Mouse (Mus musculus) midbrain, postnatal 0 days (tissue): ENCODE measurements around the gene Ifne. TPM values are rescaled to one million over a fixed set of nuclear protein-coding genes. Genes with fewer than 3 reads are reported as not detected.

ENCODE experiments used
- ATAC-seq: fragments of 200-750 bp; cut with Nextera tagmentation; 2 replicates; pipeline ENCODE4 v1.8.0; 2017; ENCODE audit warnings: moderate number of reproducible peaks, mild to moderate bottlenecking, moderate TSS enrichment, moderate library complexity; ENCODE audit not compliant: low FRiP score
- DNase-seq: peaks from one replicate; pipeline ENCODE4 v3.0.0-alpha.2; 2015; ENCODE audit warnings: low spot score
- H3K27ac ChIP-seq: fragments of 300-500 bp; sonication (generic); 2 replicates; pipeline ENCODE4 v1.5.1; 2014; ENCODE audit warnings: low read depth, mild to moderate bottlenecking, low read length, mixed read lengths
- H3K27me3 ChIP-seq: fragments of 300-500 bp; sonication (generic); 2 replicates; pipeline ENCODE4 v1.6.1; 2014; ENCODE audit warnings: low read length, control low read depth, mixed read lengths; ENCODE audit not compliant: insufficient read depth
- H3K36me3 ChIP-seq: fragments of 300-500 bp; sonication (generic); 2 replicates; pipeline ENCODE4 v1.6.1; 2014; ENCODE audit warnings: low read length, control low read depth, mixed read lengths; ENCODE audit not compliant: insufficient read depth
- H3K4me1 ChIP-seq: fragments of 300-500 bp; sonication (generic); 2 replicates; pipeline ENCODE4 v1.6.1; 2014; ENCODE audit warnings: mild to moderate bottlenecking, control low read depth, antibody characterized with exemption, low read length, mixed read lengths; ENCODE audit not compliant: insufficient read depth
- H3K4me2 ChIP-seq: fragments of 300-500 bp; sonication (generic); 2 replicates; pipeline ENCODE4 v1.6.1; 2014; ENCODE audit warnings: low read depth, mild to moderate bottlenecking, low read length, mixed read lengths; ENCODE audit not compliant: poor library complexity, severe bottlenecking
- H3K4me3 ChIP-seq: fragments of 300-500 bp; sonication (generic); 2 replicates; pipeline ENCODE4 v1.5.1; 2014; ENCODE audit warnings: low read depth, mild to moderate bottlenecking, low read length, moderate library complexity
- H3K9ac ChIP-seq: fragments of 300-500 bp; sonication (generic); replicated peaks from 2 replicates; pipeline ENCODE4 v1.6.1; 2014; ENCODE audit warnings: mild to moderate bottlenecking, low read length, moderate library complexity, mixed read lengths; ENCODE audit not compliant: poor library complexity, severe bottlenecking
- H3K9me3 ChIP-seq: fragments of 300-500 bp; sonication (generic); 2 replicates; pipeline ENCODE4 v1.6.1; 2016; ENCODE audit warnings: low read length, control low read depth
- CTCF ChIP-seq: IDR thresholded peaks from 2 replicates; pipeline ENCODE4 v1.5.1; 2016; ENCODE audit warnings: antibody characterized with exemption, mild to moderate bottlenecking
- WGBS: fragments of 180-500 bp; shearing (Covaris S2); extraction: QIAGEN DNeasy Blood & Tissue Kit; methylation state at CpG from one replicate; pipeline ENCODE4 v1.1.7; 2014; 5-methylcytosine and 5-hydroxymethylcytosine counted together
- polyA plus RNA-seq: library from polyadenylated mRNA; unstranded; fragments of >200 nt; fragmentation: Nextera tagmentation; extraction: Ambion mirVana; gene quantifications from 2 replicates; pipeline ENCODE4 v1.2.1, GENCODE M21; 2015
- total RNA-seq: library from RNA; depleted of rRNA; stranded (reverse); fragments of >200 nt; gene quantifications from 2 replicates; pipeline ENCODE4 v1.2.3, GENCODE M21; 2014; rRNA removed

Gene Ifne
- total RNA-seq (not detected in 2 replicates), polyA plus RNA-seq (not detected in 2 replicates)

DNA sequence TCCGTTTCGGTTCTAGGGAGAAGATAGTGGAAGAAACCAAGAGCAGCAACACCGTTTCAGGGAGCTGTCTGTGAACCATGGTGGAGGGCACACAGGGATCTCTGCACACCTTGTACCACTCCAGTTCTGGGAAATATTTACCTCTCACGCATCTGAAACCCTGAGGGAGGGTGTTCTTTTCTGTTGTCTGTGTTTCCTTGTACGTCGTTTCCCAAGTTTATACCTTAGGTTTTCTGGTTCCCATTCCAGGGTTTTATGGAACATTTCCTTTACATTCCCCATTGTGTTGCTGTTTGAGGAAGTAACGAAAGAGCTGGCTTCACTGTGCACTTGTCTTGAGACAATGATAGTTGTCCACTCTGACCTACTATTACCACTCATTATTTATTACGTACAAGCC is at the start of gene Ifne:
Gene Ifne (minus strand): TSS at position 101 of the 400 bp plus-strand sequence.
- Histone ChIP-seq H3K36me3 (no peaks in the 10 kb centered on the region), H3K9ac (no peak within 1 kb of the TSS), H3K4me3 (no peak within 1 kb of the TSS), H3K27ac (no peak within 1 kb of the TSS), H3K4me2 (no peak within 1 kb of the TSS), H3K4me1 (no peaks in the 10 kb centered on the region), H3K27me3 (no peaks in the 10 kb centered on the region), H3K9me3 (no peaks in the 10 kb centered on the region)
- whole genome bisulfite sequencing, result 89% methylated on average over 8 of the region's 8 CpGs
- ATAC-seq (no peak), DNase-seq (no peak)
- no peak for TF ChIP-seq CTCF

DNA sequence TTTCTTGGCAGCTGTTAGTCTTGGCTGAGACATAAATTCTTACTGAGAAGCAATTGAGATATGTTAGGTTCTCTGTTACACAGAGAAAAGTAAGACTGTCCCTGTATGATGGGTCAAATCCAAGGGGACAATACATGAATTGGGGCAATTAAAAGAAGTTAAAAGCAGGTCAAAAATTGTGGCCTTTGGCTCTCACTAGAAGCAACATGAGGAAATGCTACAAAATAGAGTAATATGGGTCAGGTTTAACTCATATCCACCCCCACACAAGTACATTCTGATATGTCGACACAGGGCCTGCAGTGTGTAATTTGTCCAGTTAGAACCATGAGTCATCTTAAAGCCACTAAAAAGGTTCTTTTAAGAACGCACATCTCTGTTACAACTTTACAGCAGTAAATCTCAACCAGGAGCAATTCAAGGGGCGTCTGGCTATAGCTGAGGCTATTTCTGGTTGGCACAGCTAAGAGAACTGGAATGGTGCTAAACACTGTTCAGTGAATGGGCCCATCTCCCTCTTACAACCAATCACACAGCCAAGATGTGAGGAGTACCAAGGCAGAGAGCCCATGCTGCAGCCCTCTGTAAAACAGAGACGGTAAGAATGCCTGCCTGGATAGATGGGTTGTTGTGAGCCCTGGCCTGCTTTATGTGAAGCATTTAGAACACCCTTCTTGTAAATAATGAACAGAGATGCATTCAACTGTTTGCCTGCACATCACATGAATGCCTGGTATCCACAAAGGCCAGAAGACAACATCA is 48.5 kb upstream of the Ifne start:
- Histone ChIP-seq H3K4me1 (no peaks in the 10 kb centered on the region), H3K4me3 (no peak overlapping the region), H3K9me3 (no peaks in the 10 kb centered on the region), H3K9ac (no peak overlapping the region), H3K27ac (no peak overlapping the region), H3K27me3 (no peaks in the 10 kb centered on the region), H3K4me2 (no peak overlapping the region), H3K36me3 (no peaks in the 10 kb centered on the region)
- DNase-seq (no peak), ATAC-seq (no peak)
- 90% methylated on average over 4 of the region's 4 CpGs for WGBS
- TF ChIP-seq CTCF, result no peak

DNA sequence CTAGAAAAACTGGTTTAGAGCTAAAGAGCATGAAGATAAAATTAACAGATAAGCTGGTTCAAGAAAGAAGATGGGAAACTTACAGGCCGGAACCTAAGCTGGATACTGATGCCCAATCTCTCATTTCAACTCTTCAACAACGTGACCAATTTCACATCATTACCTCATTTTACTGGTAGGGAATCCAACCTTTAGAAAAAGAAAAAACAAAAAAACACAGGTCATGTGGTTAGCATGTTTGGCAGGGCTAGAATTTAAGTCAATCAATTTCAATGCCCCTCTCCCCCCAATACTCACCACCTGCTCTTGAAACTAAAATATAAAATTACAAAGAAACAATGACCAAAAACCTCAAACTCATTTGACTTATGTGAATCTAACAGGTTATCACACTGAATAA is 47.8 kb upstream of the Ifne start:
- Histone ChIP-seq H3K4me2 (no peak overlapping the region), H3K4me1 (no peaks in the 10 kb centered on the region), H3K9ac (no peak overlapping the region), H3K9me3 (no peaks in the 10 kb centered on the region), H3K4me3 (no peak overlapping the region), H3K27ac (no peak overlapping the region), H3K27me3 (no peaks in the 10 kb centered on the region), H3K36me3 (no peaks in the 10 kb centered on the region)
- DNase-seq (no peak), ATAC-seq (no peak)
- WGBS, result 90% methylated on average over 2 of the region's 2 CpGs
- TF ChIP-seq CTCF, result no peak

DNA sequence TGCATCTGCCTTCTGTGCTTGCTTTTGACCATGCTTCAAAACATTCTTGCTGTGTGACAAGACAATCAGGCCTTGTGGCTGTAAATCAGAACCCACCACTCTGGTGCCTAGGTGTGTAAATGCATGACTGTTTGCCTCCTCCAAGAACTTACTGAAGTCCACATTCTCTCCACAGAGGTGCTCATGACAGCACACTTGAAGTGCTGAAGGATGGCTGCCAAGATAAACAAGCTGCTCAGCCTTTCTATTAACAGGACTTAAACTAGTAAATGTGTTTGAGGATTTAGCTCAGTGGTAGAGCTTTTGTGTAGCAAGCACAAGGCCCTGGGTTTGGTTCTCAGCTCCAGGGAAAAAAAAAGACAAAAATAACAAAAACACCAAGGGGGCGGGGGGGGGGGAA is 46.6 kb upstream of the Ifne start:
- no peak for ATAC-seq
- no peak for DNase-seq
- H3K36me3 ChIP-seq, result no peaks in the 10 kb centered on the region
- TF ChIP-seq CTCF, result no peak
- H3K4me2 ChIP-seq, result no peak overlapping the region
- 87% methylated on average over 1 of the region's 1 CpGs for WGBS
- H3K27ac ChIP-seq, result no peak overlapping the region
- no peaks in the 10 kb centered on the region for H3K4me1 ChIP-seq
- H3K9ac ChIP-seq, result no peak overlapping the region
- H3K9me3 ChIP-seq, result no peaks in the 10 kb centered on the region
- no peaks in the 10 kb centered on the region for H3K27me3 ChIP-seq
- H3K4me3 ChIP-seq, result no peak overlapping the region

DNA sequence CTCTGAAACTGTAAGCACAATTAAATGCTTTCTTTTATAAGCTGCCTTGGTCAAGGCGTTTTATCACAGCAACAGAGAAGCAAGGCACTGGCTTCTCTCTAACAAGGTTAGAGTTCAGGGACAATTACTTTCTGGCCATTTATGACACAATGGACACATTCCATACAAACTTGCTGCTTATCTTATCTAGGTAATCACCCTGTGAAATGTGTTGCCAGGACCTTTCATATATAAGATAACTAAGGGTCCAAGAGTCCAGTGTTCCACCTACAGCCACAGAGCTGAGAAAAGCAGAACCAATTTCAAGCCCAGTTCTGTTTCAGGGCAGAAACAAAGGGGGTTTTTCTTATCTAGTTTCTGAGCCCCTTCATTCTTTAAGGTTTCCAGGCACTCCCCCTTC is 46.1 kb upstream of the Ifne start:
- Histone ChIP-seq H3K27me3 (no peaks in the 10 kb centered on the region), H3K36me3 (no peaks in the 10 kb centered on the region), H3K4me3 (no peak overlapping the region), H3K4me2 (no peak overlapping the region), H3K9me3 (no peaks in the 10 kb centered on the region), H3K9ac (no peak overlapping the region), H3K4me1 (no peaks in the 10 kb centered on the region), H3K27ac (no peak overlapping the region)
- TF ChIP-seq CTCF, result no peak
- 100% methylated on average over 1 of the region's 1 CpGs for WGBS
- no peak for ATAC-seq
- no peak for DNase-seq

DNA sequence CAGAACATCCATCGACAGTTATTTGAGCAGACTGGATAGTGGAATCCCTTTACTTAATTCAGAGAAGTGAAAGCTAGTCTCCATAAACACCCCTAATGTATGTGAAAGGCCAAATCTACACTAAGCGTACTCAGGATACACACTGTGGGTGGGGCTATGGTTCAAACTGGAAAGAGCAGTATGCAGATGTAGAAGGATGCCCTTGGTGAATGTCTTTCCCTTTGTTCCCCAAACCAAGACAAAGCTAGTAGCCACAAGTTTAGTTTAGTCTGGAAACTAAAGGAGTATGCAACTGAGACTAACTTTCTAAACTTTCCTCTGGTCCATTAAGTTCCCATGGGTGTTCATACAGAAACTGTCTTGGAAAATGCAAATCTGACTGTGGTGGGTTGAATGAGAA is 45.5 kb upstream of the Ifne start:
- no peaks in the 10 kb centered on the region for H3K27me3 ChIP-seq
- H3K9me3 ChIP-seq, result no peaks in the 10 kb centered on the region
- ATAC-seq (no peak), DNase-seq (no peak)
- no peaks in the 10 kb centered on the region for H3K4me1 ChIP-seq
- no peaks in the 10 kb centered on the region for H3K36me3 ChIP-seq
- no peak overlapping the region for H3K4me3 ChIP-seq
- no peak for TF ChIP-seq CTCF
- WGBS, result 96% methylated on average over 2 of the region's 2 CpGs
- no peak overlapping the region for H3K27ac ChIP-seq
- no peak overlapping the region for H3K4me2 ChIP-seq
- H3K9ac ChIP-seq, result no peak overlapping the region
